Mouse (Mus musculus): ENCODE measurements at regions not wholly inside any gene's neighbourhood (a gene's known extent, or its start where the extent isn't known, plus 50 kb on each side); places are given as distances from the start of the nearest gene placed in this dataset.

- 24% methylated on average over 14 of the region's 14 CpGs for WGBS
- ATAC-seq (ENCODE audit: low FRiP score, low read depth) (peak; percentile 82), DNase-seq (ENCODE audit: low spot score) (peak; percentile 60)
- H3K27me3 ChIP-seq (ENCODE audit: control insufficient read depth, insufficient read depth, low read length), result no peaks in the 10 kb centered on the region
- no peak overlapping the region for H3K27ac ChIP-seq (replicated peaks; ENCODE audit: low read depth, low read length)
- no peaks in the 10 kb centered on the region for H3K36me3 ChIP-seq (ENCODE audit: control insufficient read depth, insufficient read depth, low read length)
- H3K4me3 ChIP-seq (replicated peaks; ENCODE audit: low read length), result no peak overlapping the region
- H3K9ac ChIP-seq (ENCODE audit: low read depth, low read length, severe bottlenecking), result no peak overlapping the region
- no peaks in the 10 kb centered on the region for H3K9me3 ChIP-seq (ENCODE audit: control insufficient read depth, low read length)
- H3K4me2 ChIP-seq (replicated peaks; ENCODE audit: low read depth, low read length, severe bottlenecking), result 0 out of 2 replicates have a peak overlapping the region, but pooled peaks have one; percentile 7
- peaks cover 9% of the 10 kb centered on the region for H3K4me1 ChIP-seq (ENCODE audit: control insufficient read depth, insufficient read depth, low read length)
- TF ChIP-seq POLR2A (IDR thresholded peaks at IDR 0.05; ENCODE audit: borderline replicate concordance, extremely low read depth, insufficient read depth, insufficient read length), result no peak
Observed at GRCm38 (mm10) chr3:37916786-37917479, 192.6 kb upstream of the Gm5148 start.

GRCm38 (mm10) chr3:37916281-37916680 is 192.0 kb upstream of the Gm5148 start:
- Histone ChIP-seq H3K27ac (replicated peaks; ENCODE audit: low read depth, low read length) (no peak overlapping the region), H3K36me3 (ENCODE audit: control insufficient read depth, insufficient read depth, low read length) (no peaks in the 10 kb centered on the region), H3K9me3 (ENCODE audit: control insufficient read depth, low read length) (no peaks in the 10 kb centered on the region), H3K4me1 (ENCODE audit: control insufficient read depth, insufficient read depth, low read length) (peaks cover 9% of the 10 kb centered on the region), H3K4me3 (replicated peaks; ENCODE audit: low read length) (no peak overlapping the region), H3K4me2 (replicated peaks; ENCODE audit: low read depth, low read length, severe bottlenecking) (no peak overlapping the region), H3K27me3 (ENCODE audit: control insufficient read depth, insufficient read depth, low read length) (no peaks in the 10 kb centered on the region), H3K9ac (ENCODE audit: low read depth, low read length, severe bottlenecking) (no peak overlapping the region)
- no peak for TF ChIP-seq POLR2A (IDR thresholded peaks at IDR 0.05; ENCODE audit: borderline replicate concordance, extremely low read depth, insufficient read depth, insufficient read length)
- WGBS, result 71% methylated on average over 3 of the region's 3 CpGs
- DNase-seq (ENCODE audit: low spot score), result no peak
- ATAC-seq (ENCODE audit: low FRiP score, low read depth), result no peak

GRCm38 (mm10) chr3:37915673-37916072 is 191.4 kb upstream of the Gm5148 start:
- Histone ChIP-seq H3K9me3 (ENCODE audit: control insufficient read depth, low read length) (no peaks in the 10 kb centered on the region), H3K4me1 (ENCODE audit: control insufficient read depth, insufficient read depth, low read length) (peaks cover 9% of the 10 kb centered on the region), H3K4me2 (replicated peaks; ENCODE audit: low read depth, low read length, severe bottlenecking) (no peak overlapping the region), H3K27ac (replicated peaks; ENCODE audit: low read depth, low read length) (no peak overlapping the region), H3K9ac (ENCODE audit: low read depth, low read length, severe bottlenecking) (no peak overlapping the region), H3K4me3 (replicated peaks; ENCODE audit: low read length) (no peak overlapping the region), H3K27me3 (ENCODE audit: control insufficient read depth, insufficient read depth, low read length) (no peaks in the 10 kb centered on the region), H3K36me3 (ENCODE audit: control insufficient read depth, insufficient read depth, low read length) (no peaks in the 10 kb centered on the region)
- ATAC-seq (ENCODE audit: low FRiP score, low read depth), result no peak
- 53% methylated on average over 2 of the region's 2 CpGs for WGBS
- no peak for DNase-seq (ENCODE audit: low spot score)
- no peak for TF ChIP-seq POLR2A (IDR thresholded peaks at IDR 0.05; ENCODE audit: borderline replicate concordance, extremely low read depth, insufficient read depth, insufficient read length)

- no peak overlapping the region for H3K27ac ChIP-seq (replicated peaks; ENCODE audit: low read depth, low read length)
- no peaks in the 10 kb centered on the region for H3K36me3 ChIP-seq (ENCODE audit: control insufficient read depth, insufficient read depth, low read length)
- no peak overlapping the region for H3K4me3 ChIP-seq (replicated peaks; ENCODE audit: low read length)
- H3K4me2 ChIP-seq (replicated peaks; ENCODE audit: low read depth, low read length, severe bottlenecking), result no peak overlapping the region
- no peaks in the 10 kb centered on the region for H3K9me3 ChIP-seq (ENCODE audit: control insufficient read depth, low read length)
- WGBS, result 88% methylated on average over 2 of the region's 2 CpGs
- peaks cover 9% of the 10 kb centered on the region for H3K4me1 ChIP-seq (ENCODE audit: control insufficient read depth, insufficient read depth, low read length)
- no peaks in the 10 kb centered on the region for H3K27me3 ChIP-seq (ENCODE audit: control insufficient read depth, insufficient read depth, low read length)
- DNase-seq (ENCODE audit: low spot score) (no peak), ATAC-seq (ENCODE audit: low FRiP score, low read depth) (no peak)
- no peak overlapping the region for H3K9ac ChIP-seq (ENCODE audit: low read depth, low read length, severe bottlenecking)
- no peak for TF ChIP-seq POLR2A (IDR thresholded peaks at IDR 0.05; ENCODE audit: borderline replicate concordance, extremely low read depth, insufficient read depth, insufficient read length)
Observed at GRCm38 (mm10) chr3:37914136-37914535, 189.8 kb upstream of the Gm5148 start.

- H3K9me3 ChIP-seq (ENCODE audit: control insufficient read depth, low read length), result no peaks in the 10 kb centered on the region
- no peaks in the 10 kb centered on the region for H3K27me3 ChIP-seq (ENCODE audit: control insufficient read depth, insufficient read depth, low read length)
- H3K9ac ChIP-seq (ENCODE audit: low read depth, low read length, severe bottlenecking), result no peak overlapping the region
- DNase-seq (ENCODE audit: low spot score), result no peak
- TF ChIP-seq POLR2A (IDR thresholded peaks at IDR 0.05; ENCODE audit: borderline replicate concordance, extremely low read depth, insufficient read depth, insufficient read length), result no peak
- no peak overlapping the region for H3K4me3 ChIP-seq (replicated peaks; ENCODE audit: low read length)
- H3K36me3 ChIP-seq (ENCODE audit: control insufficient read depth, insufficient read depth, low read length), result no peaks in the 10 kb centered on the region
- H3K4me1 ChIP-seq (ENCODE audit: control insufficient read depth, insufficient read depth, low read length), result peaks cover 15% of the 10 kb centered on the region
- H3K27ac ChIP-seq (replicated peaks; ENCODE audit: low read depth, low read length), result no peak overlapping the region
- WGBS, result 89% methylated on average over 4 of the region's 4 CpGs
- H3K4me2 ChIP-seq (replicated peaks; ENCODE audit: low read depth, low read length, severe bottlenecking), result no peak overlapping the region
- no peak for ATAC-seq (ENCODE audit: low FRiP score, low read depth)
Observed at GRCm38 (mm10) chr3:37909821-37910220, 185.5 kb upstream of the Gm5148 start.
